Mouse (Mus musculus): ENCODE measurements at regions not wholly inside any gene's neighbourhood (a gene's known extent, or its start where the extent isn't known, plus 50 kb on each side); places are given as distances from the start of the nearest gene placed in this dataset.
A peak's percentile ranks its signal among the peaks of the same experiment; 100 is the strongest.

DNA sequence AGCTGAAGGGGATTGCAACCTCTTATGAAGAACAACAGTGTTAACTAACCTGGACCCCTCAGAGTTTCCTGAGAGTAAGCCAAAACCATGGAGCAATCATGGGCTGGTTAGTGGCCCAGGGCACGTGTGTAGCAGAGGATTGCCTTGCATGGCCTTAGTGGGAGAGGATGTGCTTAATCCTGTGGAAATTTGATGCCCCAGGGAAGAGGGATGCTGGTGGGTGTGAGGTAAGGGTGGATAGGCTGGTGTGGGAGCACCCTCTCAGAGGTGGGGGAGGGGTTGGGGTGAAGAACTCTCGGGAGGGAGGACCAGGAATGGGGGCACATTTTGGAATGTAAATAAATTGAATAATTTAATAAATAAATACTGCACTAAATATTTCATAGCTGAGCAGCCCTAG, 288.2 kb upstream of the Kcnh7 start:
- Histone ChIP-seq H3K4me3 (no peak overlapping the region), H3K4me1 (ENCODE audit: control insufficient read depth, insufficient read depth, low read length) (no peaks in the 10 kb centered on the region), H3K79me2 (replicated peaks; ENCODE audit: control insufficient read depth, insufficient read depth, low read length) (no peaks in the 10 kb centered on the region), H3K36me3 (ENCODE audit: control insufficient read depth, insufficient read depth, low read length) (no peaks in the 10 kb centered on the region), H3K27ac (no peak overlapping the region), H3K27me3 (ENCODE audit: control insufficient read depth, insufficient read depth, low read length) (no peaks in the 10 kb centered on the region), H3K9ac (ENCODE audit: low read depth, low read length) (no peak overlapping the region)
- intact Hi-C loops (cut with DNase I), result no loop called here
- no peak for DNase-seq
- TF ChIP-seq POLR2A (IDR thresholded peaks at IDR 0.05; ENCODE audit: insufficient read depth, low read depth, low read length), result no peak
- no peak for TF ChIP-seq EP300 (IDR thresholded peaks at IDR 0.05; ENCODE audit: insufficient read depth, low read depth, low read length)
- TF ChIP-seq CTCF (IDR thresholded peaks at IDR 0.05), result no peak
- whole genome bisulfite sequencing, result 56% methylated on average over 2 of the region's 2 CpGs

DNA sequence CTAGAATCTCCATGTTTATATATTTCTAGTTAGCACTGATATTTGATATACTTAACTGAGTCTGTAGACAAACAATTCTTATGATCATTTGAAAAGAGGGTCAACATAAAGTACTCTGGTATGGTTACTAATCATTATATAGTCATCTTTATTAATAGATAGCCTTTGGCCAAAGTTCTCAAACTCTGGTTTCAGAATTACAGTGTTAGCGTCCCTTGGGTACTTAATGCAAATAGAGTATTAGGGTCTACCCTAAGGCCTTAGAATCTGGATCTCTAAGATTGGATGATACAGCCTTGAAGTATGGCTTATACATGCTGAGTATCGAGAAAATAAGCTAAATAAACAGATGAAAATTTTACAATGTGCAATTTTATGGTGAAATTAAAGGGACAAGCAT, 275.0 kb upstream of the Kcnh7 start:
- H3K36me3 ChIP-seq (ENCODE audit: control insufficient read depth, insufficient read depth, low read length), result no peaks in the 10 kb centered on the region
- H3K79me2 ChIP-seq (replicated peaks; ENCODE audit: control insufficient read depth, insufficient read depth, low read length), result no peaks in the 10 kb centered on the region
- intact Hi-C loops (cut with DNase I), result no loop called here
- H3K9ac ChIP-seq (ENCODE audit: low read depth, low read length), result no peak overlapping the region
- no peaks in the 10 kb centered on the region for H3K27me3 ChIP-seq (ENCODE audit: control insufficient read depth, insufficient read depth, low read length)
- no peak overlapping the region for H3K27ac ChIP-seq
- 81% methylated on average over 2 of the region's 2 CpGs for WGBS
- no peak overlapping the region for H3K4me3 ChIP-seq
- DNase-seq, result no peak
- no peaks in the 10 kb centered on the region for H3K4me1 ChIP-seq (ENCODE audit: control insufficient read depth, insufficient read depth, low read length)
- TF ChIP-seq EP300 (IDR thresholded peaks at IDR 0.05; ENCODE audit: insufficient read depth, low read depth, low read length), result no peak
- TF ChIP-seq CTCF (IDR thresholded peaks at IDR 0.05), result no peak
- no peak for TF ChIP-seq POLR2A (IDR thresholded peaks at IDR 0.05; ENCODE audit: insufficient read depth, low read depth, low read length)

DNA sequence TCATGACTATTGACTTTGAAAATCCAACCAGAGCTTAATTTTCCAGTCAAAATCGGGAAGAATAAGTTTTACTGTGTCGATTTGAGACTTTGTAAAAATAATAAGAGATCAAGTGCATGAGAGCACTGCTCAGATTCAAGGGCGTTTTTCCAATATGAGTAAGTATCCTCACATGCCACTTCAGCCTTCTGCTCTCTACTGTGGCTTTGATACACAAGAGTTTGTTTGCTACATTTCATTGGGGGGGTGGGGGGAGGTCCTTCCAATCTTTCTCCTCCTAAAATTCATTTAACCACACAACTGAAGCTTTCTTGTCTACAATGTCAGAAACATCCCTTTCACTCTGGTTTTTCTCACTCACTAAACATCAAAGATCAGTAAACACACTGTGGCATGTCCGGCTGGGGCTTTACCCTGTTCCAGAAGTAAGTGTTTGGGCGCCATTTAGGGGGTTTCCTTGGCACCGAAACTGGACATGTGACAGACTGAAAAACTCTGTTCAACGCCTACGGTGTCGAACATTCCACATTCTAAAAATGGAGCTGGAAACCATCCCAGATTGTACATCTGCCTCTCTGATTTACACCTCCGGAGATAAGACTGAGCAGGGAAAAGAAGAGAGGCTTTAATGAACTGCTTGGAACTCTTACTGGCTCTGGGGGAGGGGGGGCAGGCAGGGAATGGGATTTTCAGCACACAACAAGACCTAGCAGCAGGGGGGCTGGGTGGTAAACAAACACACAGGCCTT, 270.4 kb upstream of the Kcnh7 start:
- WGBS, result 22% methylated on average over 10 of the region's 10 CpGs
- intact Hi-C loops (cut with DNase I), result loop anchor here (5.0 kb wide), 1 partner anchor 802 kb away; no protein-coding TSS in a partner anchor
- Histone ChIP-seq H3K79me2 (replicated peaks; ENCODE audit: control insufficient read depth, insufficient read depth, low read length) (no peaks in the 10 kb centered on the region), H3K4me1 (ENCODE audit: control insufficient read depth, insufficient read depth, low read length) (no peaks in the 10 kb centered on the region; the same call in 1 of the 2 replicates), H3K27me3 (ENCODE audit: control insufficient read depth, insufficient read depth, low read length) (no peaks in the 10 kb centered on the region), H3K4me3 (no peak overlapping the region), H3K9ac (ENCODE audit: low read depth, low read length) (no peak overlapping the region), H3K27ac (no peak overlapping the region), H3K36me3 (ENCODE audit: control insufficient read depth, insufficient read depth, low read length) (no peaks in the 10 kb centered on the region)
- TF ChIP-seq CTCF (IDR thresholded peaks at IDR 0.05), result no peak
- peak in 1 of 2 experiments; percentile 5 for DNase-seq

DNA sequence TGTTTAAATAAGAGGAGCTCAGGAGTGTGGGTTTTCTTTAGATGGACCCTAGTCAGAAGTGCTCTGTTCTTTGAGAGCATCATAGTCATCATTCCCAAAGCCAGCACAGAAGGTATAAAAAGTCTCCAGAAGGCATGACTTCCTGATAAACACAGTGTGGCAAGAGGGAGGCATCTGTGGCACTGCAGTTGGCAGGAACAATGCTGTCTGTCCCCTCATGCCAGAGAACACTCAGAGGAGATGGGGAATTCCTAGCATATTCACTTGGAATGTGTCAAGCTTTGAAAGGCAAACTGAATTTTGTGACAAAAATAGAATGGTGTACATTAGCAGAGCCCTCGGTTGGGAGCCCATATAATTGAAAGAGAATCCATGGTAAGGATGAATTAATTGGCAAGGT, 268.8 kb upstream of the Kcnh7 start:
- intact Hi-C loops (cut with DNase I), result loop anchor here (5.0 kb wide), 1 partner anchor 801 kb away; no protein-coding TSS in a partner anchor
- H3K27ac ChIP-seq, result no peak overlapping the region
- H3K79me2 ChIP-seq (replicated peaks; ENCODE audit: control insufficient read depth, insufficient read depth, low read length), result no peaks in the 10 kb centered on the region
- H3K9ac ChIP-seq (ENCODE audit: low read depth, low read length), result no peak overlapping the region
- WGBS, result 27% methylated on average over 1 of the region's 1 CpGs
- no peak overlapping the region for H3K4me3 ChIP-seq
- TF ChIP-seq CTCF (IDR thresholded peaks at IDR 0.05) (no peak), POLR2A (IDR thresholded peaks at IDR 0.05; ENCODE audit: insufficient read depth, low read depth, low read length) (no peak), EP300 (IDR thresholded peaks at IDR 0.05; ENCODE audit: insufficient read depth, low read depth, low read length) (no peak)
- H3K4me1 ChIP-seq (ENCODE audit: control insufficient read depth, insufficient read depth, low read length), result no peaks in the 10 kb centered on the region; the same call in 1 of the 2 replicates
- H3K36me3 ChIP-seq (ENCODE audit: control insufficient read depth, insufficient read depth, low read length), result no peaks in the 10 kb centered on the region
- H3K27me3 ChIP-seq (ENCODE audit: control insufficient read depth, insufficient read depth, low read length), result no peaks in the 10 kb centered on the region
- DNase-seq, result no peak

DNA sequence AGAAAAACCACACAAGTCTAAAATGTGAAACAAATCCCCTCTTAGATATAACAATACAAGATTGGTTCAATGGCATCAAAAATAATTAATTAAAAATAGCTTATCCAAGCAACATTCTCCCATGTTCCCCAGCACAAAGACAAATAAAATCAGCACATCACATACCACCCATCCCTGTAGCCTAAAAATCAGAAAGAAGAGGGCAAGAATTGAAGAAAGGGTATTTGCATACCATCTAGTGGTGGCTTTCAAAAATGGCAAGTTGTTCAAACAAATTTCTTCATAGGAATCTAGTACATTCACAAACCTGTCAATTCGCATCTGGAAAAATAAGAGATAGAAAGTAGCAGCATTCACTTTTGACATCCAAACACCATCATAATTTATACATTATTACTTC, 268.1 kb upstream of the Kcnh7 start:
- intact Hi-C loops (cut with DNase I), result loop anchor here (5.0 kb wide), 1 partner anchor 800 kb away; no protein-coding TSS in a partner anchor
- Histone ChIP-seq H3K27ac (no peak overlapping the region), H3K27me3 (ENCODE audit: control insufficient read depth, insufficient read depth, low read length) (no peaks in the 10 kb centered on the region), H3K9ac (ENCODE audit: low read depth, low read length) (no peak overlapping the region), H3K79me2 (replicated peaks; ENCODE audit: control insufficient read depth, insufficient read depth, low read length) (no peaks in the 10 kb centered on the region), H3K4me1 (ENCODE audit: control insufficient read depth, insufficient read depth, low read length) (no peaks in the 10 kb centered on the region; the same call in 1 of the 2 replicates), H3K4me3 (no peak overlapping the region), H3K36me3 (ENCODE audit: control insufficient read depth, insufficient read depth, low read length) (no peaks in the 10 kb centered on the region)
- no peak for DNase-seq
- TF ChIP-seq CTCF (IDR thresholded peaks at IDR 0.05), result peak; percentile 47
- TF ChIP-seq EP300 (IDR thresholded peaks at IDR 0.05; ENCODE audit: insufficient read depth, low read depth, low read length), result no peak
- WGBS, result 59% methylated on average over 1 of the region's 1 CpGs

DNA sequence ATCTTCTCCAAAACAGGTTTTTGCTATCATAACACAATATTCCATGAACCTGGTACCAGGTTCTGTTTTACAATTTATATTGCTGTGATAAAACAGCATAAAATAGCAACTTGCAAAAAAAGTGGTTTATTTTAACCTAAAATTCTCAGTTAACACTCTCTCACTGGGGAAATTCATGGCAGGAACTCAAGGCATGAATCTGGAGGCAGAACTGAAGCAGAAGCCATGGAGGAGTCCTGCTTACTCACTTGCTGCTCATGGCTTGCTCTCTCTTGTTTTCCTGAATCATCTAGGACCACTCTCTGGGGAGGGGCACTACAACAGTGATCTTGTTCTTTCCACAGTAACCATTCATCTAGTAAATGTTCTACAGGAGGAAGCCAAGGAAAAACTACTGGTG, 250.2 kb upstream of the Kcnh7 start:
- no peaks in the 10 kb centered on the region for H3K27me3 ChIP-seq (ENCODE audit: control insufficient read depth, insufficient read depth, low read length)
- intact Hi-C loops (cut with DNase I), result no loop called here
- TF ChIP-seq POLR2A (IDR thresholded peaks at IDR 0.05; ENCODE audit: insufficient read depth, low read depth, low read length) (no peak), EP300 (IDR thresholded peaks at IDR 0.05; ENCODE audit: insufficient read depth, low read depth, low read length) (no peak), CTCF (IDR thresholded peaks at IDR 0.05) (no peak)
- no peak overlapping the region for H3K4me3 ChIP-seq
- H3K27ac ChIP-seq, result no peak overlapping the region
- no peaks in the 10 kb centered on the region for H3K79me2 ChIP-seq (replicated peaks; ENCODE audit: control insufficient read depth, insufficient read depth, low read length)
- H3K9ac ChIP-seq (ENCODE audit: low read depth, low read length), result no peak overlapping the region
- no peaks in the 10 kb centered on the region for H3K4me1 ChIP-seq (ENCODE audit: control insufficient read depth, insufficient read depth, low read length)
- no peak for DNase-seq
- H3K36me3 ChIP-seq (ENCODE audit: control insufficient read depth, insufficient read depth, low read length), result no peaks in the 10 kb centered on the region

All from heart, adult 2 months (tissue).